Mouse (Mus musculus) CD4-positive, CD25-positive, alpha-beta regulatory T cell, adult 4 months (primary cell): Measurements from ENCODE around the gene Hpca. TPM values are rescaled to one million over a fixed set of nuclear protein-coding genes. Genes with fewer than 3 reads are reported as not detected.
A peak's percentile ranks its signal among the peaks of the same experiment; 100 is the strongest.

Experiments
- ATAC-seq: one replicate; pipeline ENCODE4 v1.8.0; 2017
- polyA plus RNA-seq, 2 experiments: library from polyadenylated mRNA; unstranded; fragments of 100-300 nt; shearing (Covaris generic); gene quantifications; one replicate each; pipeline ENCODE4 v1.2.1; 2017

The Hpca gene
- polyA plus RNA-seq: not detected

DNA sequence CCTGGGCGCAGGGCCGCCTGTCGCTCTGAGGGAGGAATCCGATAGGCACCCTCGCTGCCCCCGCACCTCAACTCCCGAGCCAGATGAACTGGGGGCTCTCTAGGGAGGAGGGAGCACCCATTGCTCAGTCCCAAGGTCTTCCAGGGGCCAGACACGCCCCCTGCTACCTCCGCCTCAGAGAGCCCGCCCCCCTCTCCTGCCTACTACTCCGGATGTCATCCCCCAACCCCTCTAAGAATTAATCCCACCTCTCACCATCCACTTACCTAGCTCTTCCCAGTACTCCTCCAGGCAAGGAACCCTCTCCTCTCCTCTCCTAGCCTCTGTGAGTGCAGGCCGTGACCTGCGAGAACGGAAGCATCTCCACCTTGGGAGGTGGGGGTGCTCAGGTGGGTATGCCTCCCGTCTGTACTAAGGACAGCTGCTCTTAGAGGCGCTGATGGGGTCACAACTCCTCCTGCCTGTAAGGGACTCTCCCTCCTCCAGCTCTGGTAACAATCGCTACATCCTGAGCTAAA, at the start of gene Hpca:
Gene Hpca (minus strand): TSS at position 468 of the 518 bp plus-strand sequence.
- no peak for ATAC-seq

DNA sequence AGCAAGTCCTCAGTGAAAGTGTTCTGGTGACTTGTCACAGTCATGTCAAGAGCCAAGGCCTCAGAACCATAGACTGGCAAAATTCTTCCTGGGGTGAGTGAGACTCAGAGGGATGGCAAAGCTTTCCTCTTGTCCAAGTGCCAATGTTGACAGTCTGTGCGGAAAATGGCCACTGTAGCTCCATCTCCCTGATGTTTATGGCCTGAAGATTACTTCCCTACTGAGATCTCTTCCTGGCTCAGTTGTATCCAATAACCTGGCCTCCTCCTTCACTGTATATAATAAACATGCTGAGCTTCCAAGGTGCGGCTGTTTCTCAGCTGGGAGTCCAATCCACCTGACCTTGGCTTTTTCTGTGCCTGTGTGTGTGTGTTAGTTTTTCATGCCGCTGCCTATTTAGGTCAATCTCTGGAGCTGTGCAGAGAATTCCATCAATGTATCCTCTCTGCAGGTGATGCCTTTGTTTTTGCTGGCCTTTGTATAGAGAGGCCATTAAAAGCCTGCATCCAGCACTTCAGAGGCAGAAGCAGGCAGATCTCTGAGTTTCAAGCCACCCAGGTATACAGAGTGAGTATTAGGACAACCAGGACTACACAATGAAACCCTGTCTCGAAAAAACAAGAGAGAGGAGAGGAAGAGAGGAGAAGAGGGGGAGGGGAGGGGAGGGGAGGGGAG, 39.9 kb upstream of the Hpca start:
- ATAC-seq: no peak

DNA sequence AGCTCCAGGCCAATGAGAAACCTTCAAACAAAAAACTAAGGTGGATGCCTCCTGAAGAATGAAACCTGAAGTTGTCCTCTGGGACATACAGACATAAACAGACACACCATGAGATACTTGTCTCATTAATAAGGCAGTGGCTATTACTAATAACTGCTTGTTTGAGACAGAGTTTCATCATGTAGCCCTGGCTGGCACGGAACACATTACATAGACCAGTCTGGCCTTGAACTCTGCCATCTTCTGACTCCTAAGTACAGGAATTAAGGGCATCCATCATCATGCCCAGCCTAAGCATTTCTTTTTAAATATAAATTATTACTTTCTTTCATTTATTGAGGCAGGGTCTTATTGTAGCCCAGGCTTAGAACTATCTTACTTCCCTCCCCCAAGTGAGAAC, 39.2 kb upstream of the Hpca start:
- ATAC-seq: no peak

DNA sequence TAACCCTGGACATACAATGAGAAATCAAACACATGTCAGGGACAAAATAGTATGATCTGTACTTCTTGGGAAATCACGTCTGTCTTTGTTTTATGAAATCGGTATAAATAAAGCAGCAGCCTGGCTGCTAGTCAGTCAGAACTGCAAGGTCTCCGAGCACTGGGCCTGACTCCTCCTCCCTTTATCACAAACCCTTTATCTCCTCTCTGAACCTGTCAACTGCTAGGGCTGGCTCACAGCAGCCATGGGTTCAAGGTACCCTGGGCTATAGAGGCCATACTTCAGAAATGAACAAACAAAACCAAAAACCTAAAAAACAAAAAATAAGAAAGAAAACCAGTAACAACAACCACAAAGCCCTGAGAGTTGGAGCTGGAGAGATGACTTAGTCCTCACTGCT, 36.7 kb upstream of the Hpca start:
- ATAC-seq: no peak

DNA sequence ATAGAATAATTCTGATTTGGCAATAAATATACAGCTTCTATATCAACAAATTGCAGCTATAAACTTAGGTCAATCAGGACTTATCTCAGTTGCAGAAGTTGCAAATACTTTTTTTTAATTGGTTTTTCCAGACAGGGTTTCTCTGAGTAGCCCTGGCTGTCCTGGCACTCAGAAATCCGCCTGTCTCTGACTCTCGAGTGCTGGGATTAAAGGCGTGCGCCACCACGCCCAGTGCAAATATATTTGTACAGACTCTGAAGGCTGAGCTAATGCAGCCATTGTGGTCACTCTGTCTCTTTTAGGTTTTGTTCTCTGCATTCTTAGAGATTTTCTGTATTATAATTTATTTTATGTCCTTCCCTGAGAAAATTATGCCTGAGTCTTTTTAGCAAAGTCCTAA, 35.7 kb upstream of the Hpca start:
- ATAC-seq: no peak

DNA sequence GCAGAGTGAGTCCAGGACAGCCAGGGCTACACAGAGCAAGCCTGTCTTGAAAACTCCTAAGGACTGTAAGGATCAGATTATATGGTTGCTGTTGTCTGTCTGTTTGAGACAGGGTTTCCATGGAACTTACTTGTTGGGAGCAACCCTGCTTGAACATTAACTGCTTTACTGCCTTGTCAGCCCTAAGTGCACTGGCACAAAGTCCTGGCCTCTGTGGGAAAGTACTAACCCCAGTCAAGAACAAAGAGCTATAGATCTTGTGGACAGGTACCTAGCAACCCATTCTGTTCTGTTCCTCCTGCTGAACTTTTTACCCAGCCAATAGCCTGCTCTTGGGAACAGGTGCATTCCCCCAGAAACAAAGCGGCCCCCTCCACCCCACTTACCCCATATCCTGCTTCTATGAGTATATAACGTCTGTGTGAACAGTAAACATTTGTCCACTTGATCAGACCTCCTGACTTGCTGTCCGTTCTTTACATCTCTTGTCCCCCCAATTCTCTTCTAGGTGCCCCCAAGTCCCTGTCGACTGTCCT, 29.5 kb upstream of the Hpca start:
- no peak for ATAC-seq

DNA sequence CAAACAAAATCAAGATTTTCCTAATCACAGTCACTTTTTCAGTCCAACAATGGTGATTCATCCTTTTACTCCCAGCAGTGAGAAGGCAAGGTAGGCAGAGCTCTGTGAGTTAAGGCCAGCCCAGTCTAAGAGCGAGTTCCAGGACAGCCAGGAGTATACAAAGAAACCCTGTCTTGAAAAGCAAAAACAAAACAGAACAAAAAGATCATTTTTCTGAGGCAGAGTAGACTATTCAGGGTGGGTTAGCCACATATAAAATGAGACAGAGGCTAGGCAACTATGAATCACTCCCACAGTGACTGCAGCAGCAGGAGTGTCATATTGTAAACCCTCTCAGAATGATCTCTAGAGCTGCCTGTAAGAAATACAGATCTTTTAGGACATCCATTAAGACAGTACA, 27.5 kb upstream of the Hpca start:
- ATAC-seq: no peak

DNA sequence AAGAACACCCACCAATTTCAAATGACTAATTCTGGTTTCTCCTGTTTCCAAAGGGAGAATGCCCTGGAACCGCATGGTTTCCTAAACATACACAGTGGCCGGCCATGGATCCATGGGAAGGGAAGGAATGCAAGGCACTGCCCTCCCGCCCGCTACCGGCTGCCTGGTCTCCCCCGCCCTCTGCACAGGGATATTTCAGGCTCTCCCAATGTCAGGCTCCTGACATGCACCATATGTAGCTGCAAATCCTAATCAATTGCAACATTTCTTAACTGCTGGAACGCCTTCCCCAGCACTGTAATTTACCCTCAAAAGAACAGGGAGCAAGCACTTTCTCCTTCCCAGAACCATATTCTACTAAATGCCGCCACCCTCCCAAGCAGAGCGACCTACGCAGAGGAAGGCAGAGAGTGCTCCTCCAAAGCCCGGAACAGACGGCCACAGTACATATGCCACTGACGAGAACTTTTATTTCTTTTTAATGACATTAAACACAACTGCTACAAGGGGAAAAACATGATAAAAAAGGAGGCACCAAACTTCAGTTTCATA, 25.8 kb upstream of the Hpca start:
- ATAC-seq: no peak

DNA sequence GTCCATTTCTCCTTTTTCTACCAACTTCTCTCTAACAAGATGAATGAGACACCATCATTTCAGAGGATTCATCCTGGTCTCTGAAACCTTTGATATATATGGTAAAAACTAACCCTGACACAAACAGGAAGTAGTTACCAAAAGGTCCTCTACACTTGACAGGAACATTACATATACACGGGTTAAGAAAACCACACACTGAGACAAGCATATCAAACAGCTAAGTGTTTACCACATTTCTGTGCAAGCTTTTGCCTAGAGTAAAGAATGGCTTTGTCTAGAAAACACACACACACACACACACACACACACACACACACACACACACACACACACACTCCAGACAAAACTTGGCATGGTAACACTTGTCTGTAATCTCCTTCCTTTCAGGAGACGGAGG, 24.6 kb upstream of the Hpca start:
- peak; percentile 58 for ATAC-seq

DNA sequence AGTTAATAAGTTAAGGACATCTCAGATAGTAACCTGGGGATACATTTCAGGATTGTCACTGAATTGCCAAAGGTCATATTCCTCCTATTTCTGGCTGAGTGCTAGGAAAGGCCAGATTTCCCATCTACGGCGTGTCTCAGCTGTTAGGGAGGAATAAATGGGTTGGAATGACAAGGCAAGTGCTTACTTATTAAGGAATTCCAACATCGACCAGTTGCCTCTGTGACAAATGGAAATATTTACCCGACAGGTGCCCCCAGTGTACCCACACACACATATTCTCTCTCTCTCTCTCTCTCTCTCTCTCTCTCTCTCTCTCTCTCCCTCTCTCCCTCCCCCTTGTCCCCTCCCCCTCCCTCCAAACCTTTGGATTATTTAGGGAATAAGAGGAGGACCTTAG, 24.1 kb upstream of the Hpca start:
- ATAC-seq: no peak

DNA sequence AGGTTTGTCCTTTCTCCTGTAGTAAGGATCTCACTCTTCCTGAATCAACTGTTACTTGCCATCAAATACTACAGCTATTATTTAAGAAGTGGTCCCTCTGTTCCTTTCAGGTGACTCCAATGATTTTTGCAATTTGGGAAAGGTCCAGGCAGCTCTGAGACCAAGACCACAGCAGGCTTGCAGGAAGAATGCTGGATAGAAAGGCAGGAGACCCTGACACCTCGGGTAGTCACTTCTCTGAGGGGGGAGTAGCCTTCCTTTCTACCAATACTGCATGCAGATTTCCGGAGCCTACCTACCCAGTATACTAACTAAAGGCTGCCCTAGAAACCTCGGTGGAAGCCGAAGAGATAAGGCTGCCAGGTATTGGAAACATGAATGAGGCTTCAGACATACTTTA, 23.6 kb upstream of the Hpca start:
- no peak for ATAC-seq

DNA sequence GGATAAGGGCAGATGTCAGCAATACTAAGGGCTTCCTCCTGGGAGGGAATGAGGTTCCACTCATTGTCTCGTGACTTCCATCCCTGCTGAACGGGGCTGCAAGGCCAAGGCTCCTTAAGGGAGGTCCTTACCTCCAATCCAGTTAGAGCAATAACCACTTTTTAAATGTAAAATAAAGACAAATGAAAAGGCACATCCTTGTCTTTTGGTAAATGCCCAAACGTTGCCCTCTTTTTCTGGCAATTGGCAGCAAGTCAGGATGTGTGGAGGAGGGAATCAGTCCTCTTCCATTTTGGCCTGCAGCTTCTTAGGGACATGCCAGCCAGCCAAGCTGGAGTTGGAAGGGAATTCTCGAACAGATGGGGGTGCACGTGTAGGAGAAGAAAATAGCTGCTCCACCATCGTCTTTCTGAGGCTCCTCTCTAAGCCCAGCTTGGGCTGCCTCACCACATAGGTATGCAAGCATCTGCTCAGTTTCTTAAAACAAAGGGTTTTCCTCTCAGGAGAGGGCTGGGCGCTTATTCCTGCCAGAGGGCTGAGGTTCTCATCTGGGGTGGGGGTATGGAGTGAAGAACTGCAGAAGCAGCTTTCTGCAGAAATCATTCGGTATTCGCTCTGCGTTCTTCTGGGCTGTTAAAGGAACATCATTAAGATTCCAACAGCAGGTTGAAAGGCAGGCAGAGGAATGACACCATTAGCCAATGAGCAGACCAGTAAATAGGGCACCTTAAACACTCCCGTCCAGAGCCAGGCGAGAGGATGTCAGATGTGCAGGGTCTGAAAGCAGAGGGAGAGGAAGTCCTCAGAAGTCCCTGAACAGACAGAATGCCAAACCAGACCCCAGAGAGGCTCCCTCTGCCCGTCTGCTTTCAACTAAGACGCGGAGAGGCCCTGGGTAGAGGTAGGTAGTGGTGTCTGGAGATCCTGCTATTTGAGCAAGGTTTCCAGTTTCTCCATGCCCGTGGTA, 22.8 kb upstream of the Hpca start:
- ATAC-seq: no peak

DNA sequence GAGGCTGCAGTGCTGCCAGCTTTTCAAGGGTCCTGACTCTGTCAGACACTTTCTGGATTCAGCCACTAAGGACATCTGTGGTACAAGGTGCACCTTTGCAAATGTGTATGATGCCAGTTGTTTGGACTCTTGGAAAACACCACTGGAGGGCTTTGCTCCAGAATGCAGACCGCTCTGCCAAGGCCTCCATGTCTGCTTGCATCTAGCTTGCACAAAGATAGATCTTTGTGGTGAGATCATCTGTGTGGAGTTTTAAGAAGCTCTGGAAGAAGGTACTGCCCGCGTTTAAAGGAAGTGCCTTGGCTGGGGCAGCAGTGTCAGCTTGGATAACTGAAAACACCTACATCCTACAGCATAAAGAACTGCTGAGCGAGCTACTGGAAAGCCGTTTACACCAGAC, 21.7 kb upstream of the Hpca start:
- no peak for ATAC-seq

DNA sequence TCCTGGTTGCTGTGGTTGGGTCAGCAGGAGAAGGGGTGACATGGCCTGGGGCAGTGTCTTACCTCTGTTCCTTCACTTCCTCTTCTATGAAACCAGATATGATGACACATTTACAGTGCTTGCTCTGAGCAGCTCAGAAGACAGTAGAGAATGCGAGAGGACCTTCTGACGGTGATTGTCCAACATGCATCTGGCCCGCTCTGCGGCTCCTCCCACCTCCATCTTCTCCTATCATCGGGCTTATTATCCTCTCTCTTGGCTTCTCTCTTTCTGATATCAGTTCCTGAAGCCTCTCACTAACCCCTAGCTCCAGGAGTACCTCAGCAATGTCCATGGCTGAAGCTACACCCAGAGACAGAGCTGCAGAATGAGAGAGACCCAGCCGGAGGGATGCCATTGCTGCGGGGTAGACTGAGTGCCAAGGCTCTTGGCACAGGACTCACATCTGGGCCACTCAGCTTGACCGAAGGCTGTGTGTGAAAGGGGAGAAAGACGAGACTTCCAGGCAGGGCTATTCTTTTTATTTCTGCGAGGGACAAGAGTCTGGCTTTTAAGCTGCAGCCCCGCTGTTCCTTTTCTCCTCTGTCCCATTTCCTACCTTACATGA, 20.7 kb upstream of the Hpca start:
- no peak for ATAC-seq

DNA sequence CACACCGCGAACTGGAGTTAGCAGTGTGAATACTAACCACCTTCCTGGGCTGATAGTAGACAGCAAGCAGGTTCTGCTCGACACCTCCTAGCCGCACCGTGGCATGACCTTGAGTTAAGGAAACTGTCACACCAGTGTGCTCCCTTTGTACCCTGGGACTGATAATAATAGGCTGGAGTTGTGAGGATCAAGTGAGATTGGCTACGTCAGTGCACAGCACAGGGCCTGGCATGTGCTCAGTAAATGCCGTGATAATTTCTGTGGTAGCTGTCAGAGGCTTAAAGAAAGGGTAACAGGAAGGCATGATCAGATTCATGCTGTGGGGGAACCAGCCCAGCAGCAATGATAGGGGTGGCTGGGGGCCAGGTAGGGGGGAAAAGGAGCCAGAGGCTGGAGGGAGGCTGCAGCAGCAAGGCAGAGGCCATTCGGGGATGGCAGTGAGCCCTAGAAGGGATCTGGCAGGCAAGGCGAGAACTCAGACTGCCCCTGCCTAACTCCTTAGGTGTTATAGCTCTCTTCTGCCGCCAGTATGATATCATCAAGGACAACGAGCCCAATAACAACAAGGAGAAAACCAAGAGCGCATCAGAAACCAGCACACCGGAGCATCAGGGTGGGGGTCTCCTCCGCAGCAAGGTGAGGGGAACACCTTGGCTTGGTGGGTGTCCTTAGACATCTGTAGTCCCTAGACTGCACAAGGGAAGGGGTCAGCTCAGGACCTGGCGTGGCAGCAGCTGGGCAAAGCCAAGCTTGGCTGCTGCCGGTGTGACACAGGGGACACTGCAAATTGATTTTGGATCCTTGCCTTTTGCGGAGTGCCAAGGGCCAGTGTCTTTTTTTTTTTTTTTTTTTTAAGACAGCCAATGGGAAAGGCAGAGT, 20.0 kb upstream of the Hpca start:
- ATAC-seq: no peak

DNA sequence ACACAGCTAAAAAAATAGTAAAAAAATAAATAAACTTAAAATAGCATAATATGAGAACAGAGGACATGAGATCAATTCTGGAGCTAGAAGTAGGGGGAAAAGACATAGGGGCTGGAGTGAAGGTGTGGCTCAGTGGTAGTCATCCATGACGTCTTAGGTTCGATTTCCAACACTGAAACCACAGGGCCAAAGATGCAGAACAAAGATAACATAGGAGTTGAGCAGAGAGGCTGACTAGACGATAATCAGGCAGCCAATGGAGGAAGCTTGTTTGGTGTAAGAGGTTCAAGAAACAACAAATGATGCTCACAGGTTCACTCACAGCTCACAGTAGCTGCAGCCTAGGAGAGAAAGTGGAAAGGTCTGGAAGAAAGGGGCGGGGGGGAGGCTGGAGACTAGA, 19.0 kb upstream of the Hpca start:
- ATAC-seq: no peak

DNA sequence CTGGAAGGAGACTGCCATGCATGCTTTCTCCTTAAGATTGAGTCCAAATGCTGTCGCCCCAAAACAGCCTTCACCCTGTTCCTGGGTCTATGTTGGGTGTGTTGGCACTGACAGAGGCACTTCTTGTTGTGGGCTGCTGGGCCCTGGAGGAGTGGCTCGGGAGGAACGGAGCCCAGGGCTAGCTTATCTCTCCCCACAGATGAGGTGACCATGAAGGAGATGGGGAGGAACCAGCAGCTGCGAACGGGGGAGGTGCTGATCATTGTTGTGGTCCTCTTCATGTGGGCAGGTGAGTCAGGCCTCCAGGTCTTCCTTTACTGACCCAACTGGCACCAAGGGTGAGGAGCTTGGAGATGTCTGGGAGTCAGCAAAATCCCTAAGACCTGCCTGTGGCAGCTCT, 17.8 kb upstream of the Hpca start:
- ATAC-seq: no peak

DNA sequence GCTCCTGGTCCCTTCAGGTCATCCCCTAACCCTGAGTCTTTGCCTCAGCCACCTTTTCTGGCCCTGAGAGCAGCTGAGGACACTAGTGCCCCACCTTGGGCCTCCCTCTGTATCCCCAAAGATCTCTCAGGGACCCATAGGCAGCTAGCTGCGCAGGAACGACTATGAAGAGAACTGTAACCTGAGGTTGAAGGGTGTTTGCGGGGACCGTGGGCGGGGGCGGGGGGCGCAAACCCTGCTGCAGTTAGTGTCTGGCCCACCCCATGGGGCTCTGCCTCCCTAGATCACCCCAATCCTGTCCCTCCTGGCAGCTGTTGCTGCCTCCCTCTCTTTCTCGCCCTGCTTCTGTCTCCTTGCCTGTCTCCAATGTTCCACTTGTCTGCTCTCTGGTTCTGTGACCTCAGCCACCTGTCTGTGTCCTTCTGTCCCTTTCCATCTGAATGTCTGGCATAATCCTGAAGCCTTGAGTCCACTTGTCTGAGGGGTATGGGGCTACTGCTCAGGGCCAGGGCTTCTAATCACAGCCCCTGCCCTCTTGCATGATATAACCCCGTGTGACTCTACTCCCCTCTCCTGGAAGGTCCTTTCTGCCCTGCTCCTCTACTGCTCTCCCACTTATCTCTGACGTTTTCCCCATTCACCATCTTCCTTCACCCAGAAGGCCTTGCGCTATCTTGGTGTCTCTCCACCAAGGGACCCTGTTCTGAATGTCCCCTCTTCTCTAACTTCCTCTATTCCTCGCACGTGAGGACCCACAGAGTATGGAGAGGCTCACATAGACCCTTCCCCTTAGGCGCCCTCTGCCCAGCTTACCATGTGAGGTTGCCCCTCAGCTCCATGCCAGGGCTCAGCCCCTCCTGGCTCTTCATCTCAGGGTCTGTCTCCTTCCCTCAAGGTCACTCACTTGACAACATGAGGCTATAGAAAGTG, 15.8 kb upstream of the Hpca start:
- ATAC-seq: no peak

DNA sequence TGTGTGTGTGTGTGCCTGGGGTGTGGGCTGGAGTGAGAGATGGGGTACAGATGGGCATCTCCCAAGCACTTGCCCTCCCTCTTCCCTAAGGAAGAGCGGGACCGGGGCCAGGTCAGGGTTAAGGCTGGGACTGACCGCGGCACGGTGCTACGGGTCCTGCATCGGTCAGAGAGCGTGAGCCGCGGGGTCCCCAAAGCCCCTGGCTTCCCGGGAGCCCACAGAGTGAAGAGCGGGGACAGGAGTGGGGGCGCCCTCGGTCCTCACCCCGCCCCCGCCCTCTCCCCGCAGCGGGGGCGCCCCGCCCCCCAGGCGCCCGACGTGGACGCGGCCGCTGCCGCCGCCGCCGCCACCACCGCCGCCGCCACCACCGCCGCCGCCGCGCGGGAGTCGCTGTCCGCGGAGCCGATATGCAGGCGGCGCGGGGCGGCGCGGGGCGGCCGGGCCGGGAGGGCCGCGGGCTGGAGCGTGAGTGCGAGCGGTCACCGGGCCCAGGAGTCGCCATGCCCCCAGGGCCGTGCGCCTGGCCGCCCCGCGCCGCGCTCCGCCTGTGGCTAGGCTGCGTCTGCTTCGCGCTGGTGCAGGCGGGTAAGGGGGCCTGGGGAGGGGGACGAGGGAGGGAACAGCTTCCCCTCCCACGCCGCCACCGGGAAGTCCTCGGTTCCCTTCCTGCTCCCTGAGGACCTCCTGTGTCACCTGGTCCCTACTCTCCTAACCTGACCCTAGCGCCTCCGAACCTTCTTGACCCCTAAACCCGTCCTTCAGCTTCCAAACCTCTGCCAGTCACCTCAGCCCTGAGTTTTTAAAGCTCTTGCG, 14.9 kb upstream of the Hpca start, which contains the start of gene Fndc5:
Gene Fndc5 (plus strand): TSS at position 421 of the 813 bp plus-strand sequence.
- no peak for ATAC-seq

DNA sequence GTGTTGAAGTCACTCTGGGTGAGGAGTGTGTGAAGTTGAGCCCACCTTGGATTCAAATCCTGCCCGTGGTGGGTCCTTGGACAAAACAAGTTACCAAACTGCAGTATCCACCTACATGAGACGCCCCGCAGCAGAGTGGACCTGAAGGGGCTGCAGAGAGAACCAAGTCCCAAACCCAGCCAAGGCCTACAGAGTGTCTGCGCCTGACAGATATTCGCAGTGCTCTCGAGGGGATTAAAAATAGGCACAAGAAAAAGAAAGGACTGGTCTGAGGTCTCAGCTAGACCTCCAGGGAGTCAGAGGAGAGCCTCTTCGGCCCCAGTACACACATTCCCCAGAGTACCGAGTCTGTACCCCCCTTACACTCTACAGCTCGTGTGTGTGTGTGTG, 14.3 kb upstream of the Hpca start:
- no peak for ATAC-seq
